In genomic region chr3:96057747-96058204, GRCm38 (mm10) we compare ENCODE assay signal across 8 mouse cellular contexts. TPM values are rescaled to one million over a fixed set of nuclear protein-coding genes. Genes with fewer than 3 reads are reported as not detected.
A peak's percentile ranks its signal among the peaks of the same experiment; 100 is the strongest.
DNase-seq lines count a peak whose midpoint lies in the region; ATAC-seq and TF ChIP-seq lines count a peak whose summit lies in the region.

No protein-coding gene starts in this region.

- no peak for TF ChIP-seq EP300 in liver, embryonic 14.5 days (IDR thresholded peaks at IDR 0.05; ENCODE audit: low read depth)
- no peak for TF ChIP-seq EP300 in stomach, postnatal 0 days (optimal IDR thresholded peaks at IDR 0.05)

- peaks cover 7% of the 10 kb centered on the region for H3K36me3 ChIP-seq in heart, embryonic 15.5 days
- no peaks in the 10 kb centered on the region for H3K36me3 ChIP-seq in liver, embryonic 14.5 days (replicated peaks; ENCODE audit: control insufficient read depth, insufficient read depth, low read depth)
- H3K36me3 ChIP-seq in neural tube, embryonic 11.5 days (ENCODE audit: control insufficient read depth, insufficient read depth, low read length): no peaks in the 10 kb centered on the region
- no peaks in the 10 kb centered on the region for H3K36me3 ChIP-seq in stomach, postnatal 0 days (ENCODE audit: control insufficient read depth, insufficient read depth, low read length)

- ATAC-seq in CD4-positive, CD25-positive, alpha-beta regulatory T cell, adult 4 months: peak; percentile 88
- peak; percentile 89 for ATAC-seq in heart, embryonic 15.5 days (replicated peaks; ENCODE audit: insufficient number of reproducible peaks, insufficient read depth, low FRiP score, low read depth)
- peak; percentile 90 for ATAC-seq in liver, embryonic 14.5 days (ENCODE audit: insufficient read depth)
- peak; percentile 89 for ATAC-seq in neural tube, embryonic 11.5 days (ENCODE audit: insufficient read depth, low FRiP score, low TSS enrichment)
- ATAC-seq in stomach, postnatal 0 days (ENCODE audit: low FRiP score, low TSS enrichment): peak; percentile 95

- peak; percentile 82 for DNase-seq in c-Kit-negative CD71-positive TER-119-positive erythroid progenitor cells, embryonic 14.5 days (ENCODE audit: low read depth, low spot score)
- peak; percentile 66 for DNase-seq in fibroblast of lung, adult 2 months (ENCODE audit: low read depth)
- DNase-seq in kidney, postnatal 25 days: peak; percentile 89 to 93
- DNase-seq in liver, embryonic 14.5 days (ENCODE audit: low read depth in 3 of 3, low spot score in 3 of 3): peak; percentile 79 to 82 (median 80)
- DNase-seq in neural tube, embryonic 11.5 days (ENCODE audit: low spot score): peak; percentile 90
- peak; percentile 89 for DNase-seq in stomach, postnatal 0 days (ENCODE audit: low spot score)

- H3K4me3 ChIP-seq in heart, embryonic 15.5 days: peak overlapping the region; percentile 68
- peak overlapping the region; percentile 81 to 88 for H3K4me3 ChIP-seq in liver, embryonic 14.5 days (ENCODE audit: insufficient read depth in 1 of 2, low read depth in 2 of 2, low read length in 2 of 2)
- H3K4me3 ChIP-seq in neural tube, embryonic 11.5 days (ENCODE audit: low read depth, low read length): peak overlapping the region; percentile 62
- H3K4me3 ChIP-seq in stomach, postnatal 0 days (ENCODE audit: low read depth, low read length): peak overlapping the region; percentile 66

- peak overlapping the region; percentile 81 for H3K4me2 ChIP-seq in heart, embryonic 15.5 days
- peak overlapping the region; percentile 95 for H3K4me2 ChIP-seq in liver, embryonic 14.5 days (ENCODE audit: low read depth)
- peak overlapping the region; percentile 79 for H3K4me2 ChIP-seq in neural tube, embryonic 11.5 days (ENCODE audit: low read depth)
- H3K4me2 ChIP-seq in stomach, postnatal 0 days (replicated peaks; ENCODE audit: low read depth): peak overlapping the region; percentile 85

- H3K27ac ChIP-seq in heart, embryonic 15.5 days: peak overlapping the region; percentile 83
- peak overlapping the region; percentile 87 for H3K27ac ChIP-seq in liver, embryonic 14.5 days
- H3K27ac ChIP-seq in neural tube, embryonic 11.5 days (ENCODE audit: low read depth, low read length): peak overlapping the region; percentile 80
- H3K27ac ChIP-seq in stomach, postnatal 0 days (replicated peaks): peak overlapping the region; percentile 85

- H3K9ac ChIP-seq in heart, embryonic 15.5 days: peak overlapping the region; percentile 63
- H3K9ac ChIP-seq in liver, embryonic 14.5 days (replicated peaks): peak overlapping the region; percentile 96
- peak overlapping the region; percentile 81 for H3K9ac ChIP-seq in neural tube, embryonic 11.5 days (ENCODE audit: low read length)
- peak overlapping the region; percentile 66 for H3K9ac ChIP-seq in stomach, postnatal 0 days (ENCODE audit: low read length)

- no peaks in the 10 kb centered on the region for H3K9me3 ChIP-seq in heart, embryonic 15.5 days (replicated peaks)
- no peaks in the 10 kb centered on the region for H3K9me3 ChIP-seq in liver, embryonic 14.5 days (ENCODE audit: control insufficient read depth, low read length)
- no peaks in the 10 kb centered on the region for H3K9me3 ChIP-seq in neural tube, embryonic 11.5 days (ENCODE audit: control insufficient read depth, low read length)
- H3K9me3 ChIP-seq in stomach, postnatal 0 days (ENCODE audit: control insufficient read depth, low read length): no peaks in the 10 kb centered on the region

- H3K4me1 ChIP-seq in heart, embryonic 15.5 days (replicated peaks): peaks cover 12% of the 10 kb centered on the region; the same call in 1 of the 2 replicates
- peaks cover 0 to 3% of the 10 kb centered on the region in 2 experiments; a peak in 2 of 4 replicates for H3K4me1 ChIP-seq in liver, embryonic 14.5 days (replicated peaks; ENCODE audit: control insufficient read depth in 2 of 2, insufficient read depth in 2 of 2, low read length in 1 of 2)
- no peaks in the 10 kb centered on the region for H3K4me1 ChIP-seq in neural tube, embryonic 11.5 days (ENCODE audit: control insufficient read depth, insufficient read depth, low read length)
- H3K4me1 ChIP-seq in stomach, postnatal 0 days (replicated peaks; ENCODE audit: control insufficient read depth, insufficient read depth): no peaks in the 10 kb centered on the region

- TF ChIP-seq CTCF in liver, embryonic 14.5 days (IDR thresholded peaks at IDR 0.05; ENCODE audit: low read depth): no peak
- no peak for TF ChIP-seq CTCF in stomach, postnatal 0 days (IDR thresholded peaks at IDR 0.05; ENCODE audit: low read depth)

- 0% methylated on average over 26 of the region's 26 CpGs for WGBS in heart, embryonic 15.5 days
- under 1% methylated on average over 26 of the region's 26 CpGs for WGBS in liver, embryonic 14.5 days (ENCODE audit: insufficient replicate concordance)
- under 1% methylated on average over 26 of the region's 26 CpGs for WGBS in neural tube, embryonic 11.5 days
- under 1% methylated on average over 26 of the region's 26 CpGs for WGBS in stomach, postnatal 0 days

- H3K27me3 ChIP-seq in heart, embryonic 15.5 days: no peaks in the 10 kb centered on the region
- no peaks in the 10 kb centered on the region for H3K27me3 ChIP-seq in liver, embryonic 14.5 days (ENCODE audit: control insufficient read depth, insufficient read depth, low read length)
- no peaks in the 10 kb centered on the region for H3K27me3 ChIP-seq in neural tube, embryonic 11.5 days (ENCODE audit: control insufficient read depth, insufficient read depth, low read length)
- H3K27me3 ChIP-seq in stomach, postnatal 0 days (ENCODE audit: control insufficient read depth, insufficient read depth, low read length): no peaks in the 10 kb centered on the region

RNA-seq across cellular contexts. Expression of gene Vps45, which starts 0.5 kb away (rescaled TPM):
- polyA plus RNA-seq in CD4-positive, CD25-positive, alpha-beta regulatory T cell, adult 4 months (2017; shearing (Covaris generic)): 10 to 100 TPM; 22.2 to 24.3 TPM
- polyA plus RNA-seq in heart, embryonic 15.5 days (2015; fragmentation: Nextera tagmentation; extraction: Ambion mirVana): 38.3 and 40.2 TPM in 2 replicates
- polyA plus RNA-seq in liver, embryonic 14.5 days (2012; rRNA removed): 4.8 and 6.6 TPM in 2 replicates
- 9.0 and 9.8 TPM in 2 replicates for polyA plus RNA-seq in liver, embryonic 14.5 days (2014; fragmentation: Nextera tagmentation; extraction: Ambion mirVana)
- 31.0 and 32.2 TPM in 2 replicates for polyA plus RNA-seq in neural tube, embryonic 11.5 days (2014; fragmentation: Nextera tagmentation; extraction: Ambion mirVana)
- 28.0 and 32.1 TPM in 2 replicates for polyA plus RNA-seq in stomach, postnatal 0 days (2015; fragmentation: Nextera tagmentation; extraction: Ambion mirVana)

RNA-seq across cellular contexts. Expression of gene Otud7b, which starts 46.6 kb away (rescaled TPM):
- 10 to 100 TPM in 1 of 2 experiments, 1 to 10 TPM in 1; 9.1 to 13.3 TPM for polyA plus RNA-seq in CD4-positive, CD25-positive, alpha-beta regulatory T cell, adult 4 months (2017; shearing (Covaris generic))
- 20.1 and 24.5 TPM in 2 replicates for polyA plus RNA-seq in heart, embryonic 15.5 days (2015; fragmentation: Nextera tagmentation; extraction: Ambion mirVana)
- polyA plus RNA-seq in liver, embryonic 14.5 days (2012; rRNA removed): 2.8 and 3.5 TPM in 2 replicates
- 5.2 and 8.4 TPM in 2 replicates for polyA plus RNA-seq in liver, embryonic 14.5 days (2014; fragmentation: Nextera tagmentation; extraction: Ambion mirVana)
- polyA plus RNA-seq in neural tube, embryonic 11.5 days (2014; fragmentation: Nextera tagmentation; extraction: Ambion mirVana): 9.0 and 11.4 TPM in 2 replicates
- 12.3 and 14.5 TPM in 2 replicates for polyA plus RNA-seq in stomach, postnatal 0 days (2015; fragmentation: Nextera tagmentation; extraction: Ambion mirVana)

Comparison
In these comparisons a context has a peak if more than half of its experiments do, and no peak if none do; other contexts are left out.
1. Peak in every context shown above with its lines: DNase-seq, ATAC-seq, H3K4me3 ChIP-seq and H3K27ac ChIP-seq.